18 mouse cellular contexts compared by ENCODE assay signal in genomic region chr1:191419421-191419820, GRCm38 (mm10). TPM values are rescaled to one million over a fixed set of nuclear protein-coding genes. Genes with fewer than 3 reads are reported as not detected.
A peak's percentile ranks its signal among the peaks of the same experiment; 100 is the strongest.
DNase-seq lines count a peak whose midpoint lies in the region; ATAC-seq and TF ChIP-seq lines count a peak whose summit lies in the region.
"Had no signal": no experiment of that assay in that cellular context is flagged by ENCODE, and none has a peak within 500 bp of the region (broad histone marks: within the 10 kb centered on the region; RNA-seq: fewer than 3 reads in every experiment).

No protein-coding gene starts in this region.

- H3K36me3 ChIP-seq in heart, embryonic 12.5 days = no peaks in the 10 kb centered on the region
- no peaks in the 10 kb centered on the region for H3K36me3 ChIP-seq in spleen, adult 2 months (ENCODE audit: control insufficient read depth, insufficient read depth, low read length)
- no peaks in the 10 kb centered on the region for H3K36me3 ChIP-seq in embryonic facial prominence, embryonic 10.5 days (replicated peaks)
- H3K36me3 ChIP-seq in liver, postnatal 0 days (replicated peaks; ENCODE audit: insufficient read depth, low read length) = no peaks in the 10 kb centered on the region
- no peaks in the 10 kb centered on the region for H3K36me3 ChIP-seq in intestine, embryonic 16.5 days (ENCODE audit: control insufficient read depth, insufficient read depth, low read length)
- H3K36me3 ChIP-seq: hindbrain, embryonic 13.5 days; neural tube, embryonic 15.5 days had no signal

- peak overlapping the region; percentile 95 for H3K27ac ChIP-seq in heart, embryonic 12.5 days (ENCODE audit: poor library complexity, severe bottlenecking)
- peak overlapping the region; percentile 64 for H3K27ac ChIP-seq in spleen, adult 2 months (ENCODE audit: insufficient read depth, low read length)
- peak overlapping the region; percentile 49 for H3K27ac ChIP-seq in embryonic facial prominence, embryonic 10.5 days (replicated peaks)
- H3K27ac ChIP-seq in liver, postnatal 0 days (ENCODE audit: low read depth) = peak overlapping the region; percentile 67
- H3K27ac ChIP-seq in intestine, embryonic 16.5 days (ENCODE audit: low read length) = no peak overlapping the region
- H3K27ac ChIP-seq: hindbrain, embryonic 13.5 days; neural tube, embryonic 15.5 days had no signal

- no peak overlapping the region for H3K4me2 ChIP-seq in heart, embryonic 12.5 days
- no peak overlapping the region for H3K4me2 ChIP-seq in liver, postnatal 0 days (ENCODE audit: low read depth, low read length)
- no peak overlapping the region for H3K4me2 ChIP-seq in intestine, embryonic 16.5 days (ENCODE audit: low read depth, low read length)
- H3K4me2 ChIP-seq: hindbrain, embryonic 13.5 days; neural tube, embryonic 15.5 days had no signal

- no peak for ATAC-seq in heart, embryonic 12.5 days (ENCODE audit: insufficient number of reproducible peaks, low FRiP score)
- no peak for ATAC-seq in liver, postnatal 0 days
- no peak for ATAC-seq in intestine, embryonic 16.5 days
- ATAC-seq: forebrain, embryonic 16.5 days had no signal

- no peak for TF ChIP-seq EP300 in liver, postnatal 0 days (IDR thresholded peaks at IDR 0.05; ENCODE audit: low read depth)

- no peak for DNase-seq in heart, adult 9 months (ENCODE audit: low spot score in 2 of 2)
- no peak for DNase-seq in spleen, adult 2 months (ENCODE audit: low read depth in 1 of 2, low spot score in 2 of 2)
- DNase-seq in spleen, postnatal 10 days (ENCODE audit: low spot score in 2 of 2) = no peak
- no peak for DNase-seq in embryonic facial prominence, embryonic 10.5 days (ENCODE audit: low spot score)
- DNase-seq in liver, postnatal 0 days = no peak
- no peak for DNase-seq in layer of hippocampus, postnatal 10 days (ENCODE audit: low spot score in 2 of 2)
- DNase-seq: cerebellum, adult 2 months; gastrocnemius, postnatal 36 days; lung, adult 2 months; retina, postnatal 1 day; spleen, adult 18-20 months had no signal

- no peak overlapping the region for H3K9ac ChIP-seq in heart, embryonic 12.5 days
- no peak overlapping the region for H3K9ac ChIP-seq in liver, postnatal 0 days (replicated peaks)
- H3K9ac ChIP-seq in intestine, embryonic 16.5 days (ENCODE audit: low read depth, low read length) = no peak overlapping the region
- H3K9ac ChIP-seq: hindbrain, embryonic 13.5 days; neural tube, embryonic 15.5 days had no signal

- 50% methylated on average over 6 of the region's 6 CpGs for WGBS in heart, embryonic 12.5 days
- 70% methylated on average over 6 of the region's 6 CpGs for WGBS in spleen, adult 2 months
- 54% methylated on average over 6 of the region's 6 CpGs for WGBS in embryonic facial prominence, embryonic 10.5 days
- WGBS in liver, postnatal 0 days (ENCODE audit: insufficient replicate concordance) = 54% methylated on average over 6 of the region's 6 CpGs
- 56% methylated on average over 6 of the region's 6 CpGs for WGBS in intestine, embryonic 16.5 days

- peaks cover 52% of the 10 kb centered on the region for H3K4me1 ChIP-seq in heart, embryonic 12.5 days (replicated peaks)
- H3K4me1 ChIP-seq in spleen, adult 2 months (ENCODE audit: control insufficient read depth, insufficient read depth, insufficient read length) = peaks cover 36% of the 10 kb centered on the region; the same call in 1 of the 2 replicates
- H3K4me1 ChIP-seq in embryonic facial prominence, embryonic 10.5 days = peaks cover 54% of the 10 kb centered on the region
- H3K4me1 ChIP-seq in liver, postnatal 0 days (ENCODE audit: insufficient read depth) = peaks cover 55% of the 10 kb centered on the region
- H3K4me1 ChIP-seq in intestine, embryonic 16.5 days (ENCODE audit: control insufficient read depth, insufficient read depth, low read length) = peaks cover 8% of the 10 kb centered on the region
- H3K4me1 ChIP-seq: hindbrain, embryonic 13.5 days; neural tube, embryonic 15.5 days had no signal

- H3K27me3 ChIP-seq in heart, embryonic 12.5 days (replicated peaks) = no peaks in the 10 kb centered on the region
- no peaks in the 10 kb centered on the region for H3K27me3 ChIP-seq in spleen, adult 2 months (ENCODE audit: control insufficient read depth, insufficient read depth, low read length)
- peaks cover 14% of the 10 kb centered on the region; the same call in 1 of the 2 replicates for H3K27me3 ChIP-seq in embryonic facial prominence, embryonic 10.5 days (replicated peaks; ENCODE audit: low read depth, poor library complexity, severe bottlenecking)
- no peaks in the 10 kb centered on the region for H3K27me3 ChIP-seq in liver, postnatal 0 days (ENCODE audit: insufficient read depth, low read length)
- H3K27me3 ChIP-seq in intestine, embryonic 16.5 days (replicated peaks; ENCODE audit: control insufficient read depth, insufficient read depth, low read length) = no peaks in the 10 kb centered on the region
- H3K27me3 ChIP-seq: hindbrain, embryonic 13.5 days; neural tube, embryonic 15.5 days had no signal

- no peaks in the 10 kb centered on the region for H3K9me3 ChIP-seq in heart, embryonic 12.5 days (replicated peaks)
- no peaks in the 10 kb centered on the region for H3K9me3 ChIP-seq in embryonic facial prominence, embryonic 10.5 days
- H3K9me3 ChIP-seq in liver, postnatal 0 days (ENCODE audit: low read length) = no peaks in the 10 kb centered on the region
- H3K9me3 ChIP-seq in intestine, embryonic 16.5 days (ENCODE audit: control insufficient read depth, low read length) = no peaks in the 10 kb centered on the region
- H3K9me3 ChIP-seq: hindbrain, embryonic 13.5 days; megakaryocyte, embryonic 14.5 days; neural tube, embryonic 15.5 days had no signal

- H3K4me3 ChIP-seq in heart, embryonic 12.5 days = no peak overlapping the region
- no peak overlapping the region for H3K4me3 ChIP-seq in spleen, adult 2 months (ENCODE audit: extremely low read depth, insufficient read depth, insufficient read length)
- H3K4me3 ChIP-seq in embryonic facial prominence, embryonic 10.5 days = no peak overlapping the region
- H3K4me3 ChIP-seq in liver, postnatal 0 days (ENCODE audit: low read depth, low read length) = no peak overlapping the region
- no peak overlapping the region for H3K4me3 ChIP-seq in intestine, embryonic 16.5 days (ENCODE audit: low read length)
- H3K4me3 ChIP-seq: hindbrain, embryonic 13.5 days; layer of hippocampus, adult 2 months; megakaryocyte, embryonic 14.5 days; neural tube, embryonic 15.5 days had no signal

- TF ChIP-seq CTCF in spleen, adult 2 months (IDR thresholded peaks at IDR 0.05; ENCODE audit: extremely low read depth, insufficient read depth, insufficient read length, insufficient replicate concordance) = no peak
- TF ChIP-seq CTCF in liver, postnatal 0 days (IDR thresholded peaks at IDR 0.05; ENCODE audit: low read depth) = no peak

- no peak for TF ChIP-seq POLR2A in spleen, adult 2 months (IDR thresholded peaks at IDR 0.05; ENCODE audit: low read depth, low read length)

RNA-seq across cellular contexts. Expression of gene Ppp2r5a, which starts 16.3 kb away (rescaled TPM):
- 43.0 and 45.6 TPM in 2 replicates for polyA plus RNA-seq in heart, embryonic 12.5 days (2016; fragmentation: Nextera tagmentation; extraction: Ambion mirVana)
- 49.2 and 65.2 TPM in 2 replicates for polyA plus RNA-seq in spleen, adult 2 months (2012; rRNA removed)
- polyA plus RNA-seq in embryonic facial prominence, embryonic 10.5 days (2016; fragmentation: Nextera tagmentation; extraction: Ambion mirVana) = 10.5 and 12.1 TPM in 2 replicates
- polyA plus RNA-seq in liver, postnatal 0 days (2015; fragmentation: Nextera tagmentation; extraction: Ambion mirVana) = 27.1 and 30.7 TPM in 2 replicates
- 11.3 and 11.8 TPM in 2 replicates for polyA plus RNA-seq in intestine, embryonic 16.5 days (2015; fragmentation: Nextera tagmentation; extraction: Ambion mirVana)
- 10 to 100 TPM; 56.0 to 59.1 TPM for total RNA-seq in layer of hippocampus, postnatal 10 days (2021)
